Mouse (Mus musculus): Measurements from ENCODE around the gene Tlr11.

GRCm38 (mm10) chr14:50348796-50349195 lies 8.9 kb upstream of the Tlr11 start, which contains the start of gene Olfr735:
- TF ChIP-seq CTCF (IDR thresholded peaks at IDR 0.05; ENCODE audit: low read depth) (no peak), EP300 (optimal IDR thresholded peaks at IDR 0.05) (no peak)
